Mouse (Mus musculus): ENCODE measurements at regions not wholly inside any gene's neighbourhood (a gene's known extent, or its start where the extent isn't known, plus 50 kb on each side); places are given as distances from the start of the nearest gene placed in this dataset.

GRCm38 (mm10) chr12:50709000-50709788 is 60.3 kb upstream of the Prkd1 start:
- DNase-seq (ENCODE audit: low spot score), result no peak

- DNase-seq (ENCODE audit: low spot score), result no peak
These were observed 49.9 kb upstream of the Prkd1 start for GRCm38 (mm10) chr12:50698613-50699442.
